Mouse (Mus musculus): ENCODE data around the gene Map3k20. TPM values are rescaled to one million over a fixed set of nuclear protein-coding genes. Genes with fewer than 3 reads are reported as not detected.

Gene Map3k20
- total RNA-seq, 2 experiments from 2014 or later: 9.8 to 10.8 TPM

DNA sequence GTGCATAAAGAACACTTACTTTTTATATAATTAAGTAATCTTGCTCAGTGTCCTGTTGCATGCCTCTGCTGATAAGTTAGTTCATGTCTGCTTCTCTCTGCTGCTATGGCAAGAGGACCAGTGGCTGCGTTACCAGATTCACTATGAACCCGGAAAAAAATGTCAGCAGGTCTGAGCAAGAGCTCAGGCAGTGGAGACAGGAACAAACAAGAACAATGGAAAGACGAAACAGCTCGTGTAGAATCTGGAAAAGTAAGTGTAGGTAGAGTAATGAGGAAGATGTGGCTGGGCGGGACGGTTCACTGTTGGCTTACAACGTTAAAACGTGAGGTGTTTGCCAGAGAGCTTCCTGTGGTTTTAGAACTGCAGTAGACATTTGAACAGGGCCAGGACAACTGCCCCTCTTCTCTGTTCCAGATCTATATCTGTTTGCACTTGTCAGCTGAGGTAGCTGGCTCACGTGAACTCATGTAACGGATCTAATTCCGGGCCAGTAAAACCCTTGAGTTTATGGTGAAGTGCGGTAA lies 45.6 kb downstream of the Map3k20 start:
- Histone ChIP-seq H3K27ac (no peak overlapping the region), H3K4me3 (no peak overlapping the region)
- TF ChIP-seq CTCF (IDR thresholded peaks at IDR 0.05): no peak
- DNase-seq (ENCODE audit: extremely low spot score in 1 of 2, low spot score in 2 of 2): no peak
- intact Hi-C loops (cut with DNase I): no loop called here

DNA sequence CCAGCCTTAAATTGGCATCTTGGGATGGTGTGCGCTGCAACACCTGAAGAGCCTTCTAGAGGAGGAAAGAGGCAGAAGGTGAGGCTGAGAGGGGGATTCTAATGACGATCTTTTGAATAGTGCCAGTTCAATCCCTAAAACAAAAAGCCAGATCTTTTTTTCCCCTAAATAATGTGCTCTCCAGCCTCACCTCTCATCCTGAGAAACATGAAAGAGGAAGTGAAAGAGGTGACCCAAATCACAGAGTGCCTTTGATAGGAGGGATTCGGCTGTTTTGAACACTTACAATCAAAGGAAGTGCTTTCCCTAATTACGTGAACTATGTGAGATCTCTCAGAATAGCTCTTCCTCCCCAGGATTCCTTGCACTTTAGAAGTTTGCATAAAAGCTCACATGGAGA lies 46.6 kb downstream of the Map3k20 start:
- TF ChIP-seq CTCF (IDR thresholded peaks at IDR 0.05): no peak
- no peak overlapping the region for H3K4me3 ChIP-seq
- intact Hi-C loops (cut with DNase I): no loop called here
- DNase-seq (ENCODE audit: extremely low spot score in 1 of 2, low spot score in 2 of 2): no peak
- H3K27ac ChIP-seq: no peak overlapping the region

- DNase-seq (ENCODE audit: extremely low spot score in 1 of 2, low spot score in 2 of 2): no peak
- Histone ChIP-seq H3K4me3 (no peak overlapping the region), H3K27ac (no peak overlapping the region)
- intact Hi-C loops (cut with DNase I): no loop called here
- no peak for TF ChIP-seq CTCF (IDR thresholded peaks at IDR 0.05)
These were observed 47.8 kb downstream of the Map3k20 start for GRCm38 (mm10) chr2:72333210-72333609.

DNA sequence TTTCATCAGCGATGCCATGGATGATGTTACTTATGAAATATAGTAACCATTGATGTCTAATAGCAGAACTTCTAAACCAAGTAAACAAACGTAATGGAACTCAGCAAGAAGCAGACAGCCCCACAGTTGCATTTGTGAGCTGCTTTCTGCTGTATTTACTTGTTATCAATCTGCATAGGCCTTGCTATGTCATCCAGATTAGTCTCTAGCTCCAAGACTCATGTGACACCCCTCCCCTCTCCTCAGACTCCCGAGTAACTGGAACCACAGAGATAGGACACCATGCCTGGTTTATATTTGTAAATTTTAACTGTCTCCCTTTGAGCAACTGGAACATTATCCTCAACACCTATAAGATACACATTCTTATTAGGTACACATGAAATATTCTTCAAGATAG lies 51.4 kb downstream of the Map3k20 start:
- TF ChIP-seq CTCF (IDR thresholded peaks at IDR 0.05): no peak
- no peak for DNase-seq (ENCODE audit: extremely low spot score in 1 of 2, low spot score in 2 of 2)
- intact Hi-C loops (cut with DNase I): no loop called here
- Histone ChIP-seq H3K4me3 (no peak overlapping the region), H3K27ac (no peak overlapping the region)

- Histone ChIP-seq H3K27ac (no peak overlapping the region), H3K4me3 (no peak overlapping the region)
- intact Hi-C loops (cut with DNase I): no loop called here
- no peak for TF ChIP-seq CTCF (IDR thresholded peaks at IDR 0.05)
- no peak for DNase-seq (ENCODE audit: extremely low spot score in 1 of 2, low spot score in 2 of 2)
These were observed 59.8 kb downstream of the Map3k20 start for GRCm38 (mm10) chr2:72345281-72345680.

DNA sequence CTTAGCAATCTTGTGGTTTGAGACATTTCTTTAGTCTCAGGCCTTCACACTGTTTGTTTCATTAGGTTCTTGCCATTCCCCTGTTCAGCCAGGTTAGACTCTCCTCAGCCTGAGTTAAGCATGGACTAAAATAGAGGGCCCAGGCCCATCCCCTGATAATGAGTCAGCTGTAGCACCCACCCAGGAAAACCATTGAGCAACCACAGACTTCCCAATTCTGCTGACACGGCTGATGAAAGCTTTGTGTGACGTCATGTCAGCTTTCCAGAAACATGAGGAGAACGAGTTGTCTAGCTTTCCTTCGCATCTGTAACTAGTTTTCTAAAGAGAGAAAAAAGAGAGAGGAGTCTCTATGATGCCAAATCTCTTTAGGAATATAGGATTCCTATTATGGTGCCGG lies 65.9 kb downstream of the Map3k20 start:
- no peak for DNase-seq (ENCODE audit: extremely low spot score in 1 of 2, low spot score in 2 of 2)
- no peak for TF ChIP-seq CTCF (IDR thresholded peaks at IDR 0.05)
- no peak overlapping the region for H3K4me3 ChIP-seq
- intact Hi-C loops (cut with DNase I): no loop called here
- H3K27ac ChIP-seq: no peak overlapping the region

GRCm38 (mm10) chr2:72351776-72352175 lies 66.3 kb downstream of the Map3k20 start:
- DNase-seq (ENCODE audit: extremely low spot score in 1 of 2, low spot score in 2 of 2): no peak

DNA sequence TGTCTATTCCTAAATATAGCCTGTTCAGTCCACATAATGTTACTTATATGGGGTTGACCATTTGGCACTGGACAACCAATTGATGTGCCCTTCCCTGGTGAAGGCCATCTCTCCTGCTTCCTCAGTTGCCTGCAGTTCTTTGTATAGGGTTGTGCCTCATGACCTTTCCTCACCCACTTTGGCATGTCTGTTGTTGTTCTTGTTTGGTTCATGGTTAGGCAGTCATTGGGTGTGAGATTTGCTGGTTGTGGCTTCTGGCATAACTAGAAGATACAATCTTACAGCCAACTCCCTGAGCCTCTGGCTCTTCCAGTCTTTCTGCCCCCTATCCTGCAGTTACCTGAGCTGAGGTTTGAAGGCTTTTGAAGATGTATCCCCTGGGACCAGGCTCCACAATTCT lies 67.3 kb downstream of the Map3k20 start:
- DNase-seq (ENCODE audit: extremely low spot score in 1 of 2, low spot score in 2 of 2): no peak
- intact Hi-C loops (cut with DNase I): no loop called here
- TF ChIP-seq CTCF (IDR thresholded peaks at IDR 0.05): no peak
- no peak overlapping the region for H3K27ac ChIP-seq
- H3K4me3 ChIP-seq: no peak overlapping the region

More at GRCm38 (mm10) chr2:72351776-72352175, 66.3 kb downstream of the Map3k20 start:
- H3K4me3 ChIP-seq: no peak overlapping the region
- intact Hi-C loops (cut with DNase I): no loop called here
- no peak for TF ChIP-seq CTCF (IDR thresholded peaks at IDR 0.05)
- no peak overlapping the region for H3K27ac ChIP-seq

- no peak for TF ChIP-seq CTCF (IDR thresholded peaks at IDR 0.05)
- Histone ChIP-seq H3K27ac (no peak overlapping the region), H3K4me3 (no peak overlapping the region)
- intact Hi-C loops (cut with DNase I): no loop called here
- no peak for DNase-seq (ENCODE audit: extremely low spot score in 1 of 2, low spot score in 2 of 2)
These were observed 71.0 kb downstream of the Map3k20 start for GRCm38 (mm10) chr2:72356471-72356870.

- Histone ChIP-seq H3K4me3 (no peak overlapping the region), H3K27ac (no peak overlapping the region)
- TF ChIP-seq CTCF (IDR thresholded peaks at IDR 0.05): no peak
- DNase-seq (ENCODE audit: extremely low spot score in 1 of 2, low spot score in 2 of 2): no peak
- intact Hi-C loops (cut with DNase I): no loop called here
These were observed 76.1 kb downstream of the Map3k20 start for GRCm38 (mm10) chr2:72361572-72361971.

GRCm38 (mm10) chr2:72363449-72363848 lies 78.0 kb downstream of the Map3k20 start:
- intact Hi-C loops (cut with DNase I): no loop called here
- no peak for DNase-seq (ENCODE audit: extremely low spot score in 1 of 2, low spot score in 2 of 2)
- no peak for TF ChIP-seq CTCF (IDR thresholded peaks at IDR 0.05)
- no peak overlapping the region for H3K4me3 ChIP-seq
- no peak overlapping the region for H3K27ac ChIP-seq

GRCm38 (mm10) chr2:72365930-72366329 lies 80.5 kb downstream of the Map3k20 start:
- Histone ChIP-seq H3K27ac (no peak overlapping the region), H3K4me3 (no peak overlapping the region)
- intact Hi-C loops (cut with DNase I): no loop called here
- TF ChIP-seq CTCF (IDR thresholded peaks at IDR 0.05): no peak
- DNase-seq (ENCODE audit: extremely low spot score in 1 of 2, low spot score in 2 of 2): no peak

GRCm38 (mm10) chr2:72366503-72366902 lies 81.1 kb downstream of the Map3k20 start:
- DNase-seq (ENCODE audit: extremely low spot score in 1 of 2, low spot score in 2 of 2): no peak
- Histone ChIP-seq H3K4me3 (no peak overlapping the region), H3K27ac (no peak overlapping the region)
- intact Hi-C loops (cut with DNase I): no loop called here
- TF ChIP-seq CTCF (IDR thresholded peaks at IDR 0.05): no peak
